18 mouse cellular contexts compared by ENCODE assay signal in the genomic region with DNA sequence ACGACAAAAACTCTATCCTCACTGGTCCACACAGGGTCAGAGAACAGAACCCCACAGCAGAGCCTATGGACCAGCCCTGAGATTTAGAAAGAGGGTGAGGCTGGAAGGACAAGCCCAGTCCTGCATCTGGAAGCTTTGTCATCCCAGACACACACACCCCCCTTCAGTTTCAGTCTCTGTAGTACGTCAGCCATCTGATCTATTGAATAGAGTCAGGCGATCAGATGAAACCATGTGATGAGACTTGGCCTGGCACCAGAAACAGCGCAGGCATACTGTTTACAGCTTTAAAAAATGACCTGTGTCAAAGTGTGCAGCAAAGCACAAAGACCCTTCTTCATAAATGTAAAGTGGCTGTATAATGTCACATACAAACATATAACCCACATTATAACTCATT. TPM values are rescaled to one million over a fixed set of nuclear protein-coding genes. Genes with fewer than 3 reads are reported as not detected.
DNase-seq lines count a peak whose midpoint lies in the region; ATAC-seq and TF ChIP-seq lines count a peak whose summit lies in the region.
"Had no signal": no experiment of that assay in that cellular context is flagged by ENCODE, and none has a peak within 500 bp of the region (broad histone marks: within the 10 kb centered on the region; RNA-seq: fewer than 3 reads in every experiment).

No protein-coding gene starts in this region.

- no peak for TF ChIP-seq POLR2A in thymus, adult 2 months (IDR thresholded peaks at IDR 0.05; ENCODE audit: control insufficient read depth, extremely low read depth, insufficient read depth, low read length, poor library complexity)

- H3K9me3 ChIP-seq in hindbrain, embryonic 13.5 days: no peaks in the 10 kb centered on the region
- H3K9me3 ChIP-seq in hindbrain, embryonic 11.5 days (ENCODE audit: control insufficient read depth, low read length): no peaks in the 10 kb centered on the region
- H3K9me3 ChIP-seq in hindbrain, embryonic 14.5 days (ENCODE audit: control insufficient read depth, low read length): no peaks in the 10 kb centered on the region
- H3K9me3 ChIP-seq: limb, embryonic 13.5 days; stomach, embryonic 15.5 days had no signal

- H3K4me2 ChIP-seq in hindbrain, embryonic 13.5 days: no peak overlapping the region
- H3K4me2 ChIP-seq in hindbrain, embryonic 11.5 days (replicated peaks; ENCODE audit: low read depth, low read length): no peak overlapping the region
- H3K4me2 ChIP-seq in hindbrain, embryonic 14.5 days (replicated peaks): no peak overlapping the region
- H3K4me2 ChIP-seq: limb, embryonic 13.5 days; stomach, embryonic 15.5 days had no signal

- no peak overlapping the region for H3K4me3 ChIP-seq in hindbrain, embryonic 13.5 days
- no peak overlapping the region for H3K4me3 ChIP-seq in hindbrain, embryonic 11.5 days (ENCODE audit: low read depth, low read length)
- H3K4me3 ChIP-seq in thymus, adult 2 months (ENCODE audit: control insufficient read depth, insufficient read depth, low read length): no peak overlapping the region
- no peak overlapping the region for H3K4me3 ChIP-seq in hindbrain, embryonic 14.5 days (replicated peaks; ENCODE audit: low read length)
- H3K4me3 ChIP-seq: gastrocnemius, adult 2 months; limb, embryonic 13.5 days; myocyte; stomach, embryonic 15.5 days had no signal

- H3K4me1 ChIP-seq in hindbrain, embryonic 13.5 days (replicated peaks): peaks cover 4% of the 10 kb centered on the region; the same call in 1 of the 2 replicates
- no peaks in the 10 kb centered on the region for H3K4me1 ChIP-seq in hindbrain, embryonic 11.5 days (replicated peaks; ENCODE audit: control insufficient read depth, insufficient read depth, low read length)
- peaks cover 55% of the 10 kb centered on the region for H3K4me1 ChIP-seq in thymus, adult 2 months (replicated peaks; ENCODE audit: control insufficient read depth, insufficient read depth, low read length)
- H3K4me1 ChIP-seq in hindbrain, embryonic 14.5 days (replicated peaks; ENCODE audit: control insufficient read depth, insufficient read depth, low read length): no peaks in the 10 kb centered on the region
- H3K4me1 ChIP-seq: limb, embryonic 13.5 days; stomach, embryonic 15.5 days had no signal

- no peak for TF ChIP-seq CTCF in thymus, adult 2 months (IDR thresholded peaks at IDR 0.05; ENCODE audit: borderline replicate concordance, control insufficient read depth, extremely low read depth, insufficient read depth, low read length, poor library complexity)

- DNase-seq in hindbrain, embryonic 11.5 days (ENCODE audit: low spot score): no peak
- no peak for DNase-seq in thymus, adult 2 months
- no peak for DNase-seq in thymus, postnatal 25 days
- peak; percentile 28 for DNase-seq in hindbrain, embryonic 14.5 days (ENCODE audit: low spot score)
- no peak for DNase-seq in left cerebral cortex, adult 8-10 months (ENCODE audit: low spot score in 2 of 2)
- DNase-seq in c-Kit-positive CD71-positive TER-119-positive erythroid progenitor cells, embryonic 14.5 days (ENCODE audit: low spot score): no peak
- DNase-seq: cerebellum, adult 18-20 months; gastrocnemius, adult 2 months; kidney, adult 2 months; kidney, postnatal 14 days; midbrain, embryonic 14.5 days; spleen, adult 18-20 months; thymus, postnatal 36 days had no signal

- no peak overlapping the region for H3K9ac ChIP-seq in hindbrain, embryonic 13.5 days
- no peak overlapping the region for H3K9ac ChIP-seq in hindbrain, embryonic 11.5 days (ENCODE audit: low read depth, low read length)
- no peak overlapping the region for H3K9ac ChIP-seq in hindbrain, embryonic 14.5 days
- H3K9ac ChIP-seq: limb, embryonic 13.5 days; stomach, embryonic 15.5 days had no signal

- no peaks in the 10 kb centered on the region for H3K27me3 ChIP-seq in hindbrain, embryonic 13.5 days
- H3K27me3 ChIP-seq in hindbrain, embryonic 11.5 days (ENCODE audit: control insufficient read depth, insufficient read depth, low read length): no peaks in the 10 kb centered on the region
- no peaks in the 10 kb centered on the region for H3K27me3 ChIP-seq in thymus, adult 2 months (ENCODE audit: control insufficient read depth, insufficient read depth, low read length)
- H3K27me3 ChIP-seq in hindbrain, embryonic 14.5 days (ENCODE audit: control insufficient read depth, insufficient read depth, low read length): no peaks in the 10 kb centered on the region
- H3K27me3 ChIP-seq: limb, embryonic 13.5 days; stomach, embryonic 15.5 days had no signal

- peak; percentile 75; the same call in 1 of the 2 replicates for ATAC-seq in hindbrain, embryonic 13.5 days (ENCODE audit: low FRiP score)
- no peak for ATAC-seq in hindbrain, embryonic 11.5 days (ENCODE audit: low FRiP score)
- ATAC-seq in hindbrain, embryonic 14.5 days (ENCODE audit: low FRiP score): 0 out of 2 replicates have a peak, but pooled peaks have one; percentile 48
- 0 out of 2 replicates have a peak, but pooled peaks have one; percentile 10 for ATAC-seq in megakaryocyte-erythroid progenitor cell, adult 5-6 weeks (replicated peaks; ENCODE audit: low FRiP score, low TSS enrichment, poor library complexity, severe bottlenecking)

- peaks cover 13% of the 10 kb centered on the region for H3K36me3 ChIP-seq in hindbrain, embryonic 13.5 days
- H3K36me3 ChIP-seq in hindbrain, embryonic 11.5 days (ENCODE audit: control insufficient read depth, insufficient read depth, low read length): no peaks in the 10 kb centered on the region
- H3K36me3 ChIP-seq in thymus, adult 2 months (ENCODE audit: control insufficient read depth, insufficient read depth, low read length): peaks cover 7% of the 10 kb centered on the region; the same call in 1 of the 2 replicates
- H3K36me3 ChIP-seq in hindbrain, embryonic 14.5 days (replicated peaks; ENCODE audit: control insufficient read depth, insufficient read depth): no peaks in the 10 kb centered on the region; the same call in 1 of the 2 replicates
- H3K36me3 ChIP-seq: stomach, embryonic 15.5 days had no signal

- H3K27ac ChIP-seq in hindbrain, embryonic 13.5 days: no peak overlapping the region
- H3K27ac ChIP-seq in hindbrain, embryonic 11.5 days (ENCODE audit: low read depth, low read length): no peak overlapping the region
- peak overlapping the region; percentile 83; the same call in 1 of the 2 replicates for H3K27ac ChIP-seq in thymus, adult 2 months (ENCODE audit: control insufficient read depth, insufficient read depth, low read length)
- H3K27ac ChIP-seq in hindbrain, embryonic 14.5 days: no peak overlapping the region; the same call in 1 of the 2 replicates
- H3K27ac ChIP-seq: gastrocnemius, adult 2 months; limb, embryonic 13.5 days; stomach, embryonic 15.5 days had no signal

- 58% methylated on average over 4 of the region's 4 CpGs for WGBS in hindbrain, embryonic 13.5 days
- 80% methylated on average over 4 of the region's 4 CpGs for WGBS in hindbrain, embryonic 11.5 days
- whole genome bisulfite sequencing in thymus, adult 2 months: 79% methylated on average over 4 of the region's 4 CpGs
- WGBS in hindbrain, embryonic 14.5 days: 59% methylated on average over 4 of the region's 4 CpGs

RNA-seq across cellular contexts. Expression of a gene that starts 30.0 kb away (rescaled TPM):
- 5.9 and 6.5 TPM in 2 replicates for polyA plus RNA-seq in hindbrain, embryonic 13.5 days (2015; fragmentation: Nextera tagmentation; extraction: Ambion mirVana)
- 8.0 and 9.1 TPM in 2 replicates for polyA plus RNA-seq in hindbrain, embryonic 11.5 days (2014; fragmentation: Nextera tagmentation; extraction: Ambion mirVana)
- polyA plus RNA-seq in thymus, adult 2 months (2012; rRNA removed): 54.5 and 59.1 TPM in 2 replicates
- 7.5 and 8.1 TPM in 2 replicates for polyA plus RNA-seq in hindbrain, embryonic 14.5 days (2014; fragmentation: Nextera tagmentation; extraction: Ambion mirVana)
- total RNA-seq in megakaryocyte-erythroid progenitor cell, adult 5-6 weeks (2014; fragmentation: Nextera tagmentation): 53.8 and 66.1 TPM in 2 replicates
- total RNA-seq in megakaryocyte-erythroid progenitor cell, adult 5-6 weeks (2017): 31.2 and 33.1 TPM in 2 replicates
- 10 to 100 TPM; 14.6 to 15.6 (median 15.3) TPM for total RNA-seq in left cerebral cortex, adult 8-10 months (2022)
